Mouse (Mus musculus): ENCODE data around the gene Slc13a2. TPM values are rescaled to one million over a fixed set of nuclear protein-coding genes. Genes with fewer than 3 reads are reported as not detected.

Slc13a2 gene
- polyA plus RNA-seq, 1 experiment, result not detected

- TF ChIP-seq CTCF (IDR thresholded peaks at IDR 0.05; ENCODE audit: extremely low read depth, insufficient read depth, low read length), result no peak
- no peak for TF ChIP-seq POLR2A (IDR thresholded peaks at IDR 0.05; ENCODE audit: extremely low read depth, insufficient read depth, low read length)
- H3K4me3 ChIP-seq (ENCODE audit: insufficient read depth, low read length), result no peak overlapping the region
- no peak overlapping the region for H3K27ac ChIP-seq (ENCODE audit: insufficient read depth, low read length)
- H3K4me1 ChIP-seq (ENCODE audit: control insufficient read depth, insufficient read depth, low read length), result no peaks in the 10 kb centered on the region
These were observed 39.7 kb downstream of the Slc13a2 start for GRCm38 (mm10) chr11:78382286-78382685.

- no peak overlapping the region for H3K4me3 ChIP-seq (ENCODE audit: insufficient read depth, low read length)
- TF ChIP-seq CTCF (IDR thresholded peaks at IDR 0.05; ENCODE audit: extremely low read depth, insufficient read depth, low read length) (no peak), POLR2A (IDR thresholded peaks at IDR 0.05; ENCODE audit: extremely low read depth, insufficient read depth, low read length) (no peak)
- no peaks in the 10 kb centered on the region for H3K4me1 ChIP-seq (ENCODE audit: control insufficient read depth, insufficient read depth, low read length)
These were observed 41.0 kb downstream of the Slc13a2 start for GRCm38 (mm10) chr11:78380996-78381395.

GRCm38 (mm10) chr11:78380351-78380750 lies 41.7 kb downstream of the Slc13a2 start:
- no peak for TF ChIP-seq POLR2A (IDR thresholded peaks at IDR 0.05; ENCODE audit: extremely low read depth, insufficient read depth, low read length)
- no peak for TF ChIP-seq CTCF (IDR thresholded peaks at IDR 0.05; ENCODE audit: extremely low read depth, insufficient read depth, low read length)
- Histone ChIP-seq H3K4me3 (ENCODE audit: insufficient read depth, low read length) (no peak overlapping the region), H3K4me1 (ENCODE audit: control insufficient read depth, insufficient read depth, low read length) (no peaks in the 10 kb centered on the region), H3K27ac (ENCODE audit: insufficient read depth, low read length) (no peak overlapping the region)

More at GRCm38 (mm10) chr11:78380996-78381395, 41.0 kb downstream of the Slc13a2 start:
- no peak overlapping the region for H3K27ac ChIP-seq (ENCODE audit: insufficient read depth, low read length)

- Histone ChIP-seq H3K4me3 (ENCODE audit: insufficient read depth, low read length) (no peak overlapping the region), H3K4me1 (ENCODE audit: control insufficient read depth, insufficient read depth, low read length) (no peaks in the 10 kb centered on the region), H3K27ac (ENCODE audit: insufficient read depth, low read length) (no peak overlapping the region)
- TF ChIP-seq POLR2A (IDR thresholded peaks at IDR 0.05; ENCODE audit: extremely low read depth, insufficient read depth, low read length) (no peak), CTCF (IDR thresholded peaks at IDR 0.05; ENCODE audit: extremely low read depth, insufficient read depth, low read length) (no peak)
These were observed 44.4 kb downstream of the Slc13a2 start for GRCm38 (mm10) chr11:78377549-78378159.

GRCm38 (mm10) chr11:78374147-78374546 lies 47.9 kb downstream of the Slc13a2 start:
- no peaks in the 10 kb centered on the region for H3K4me1 ChIP-seq (ENCODE audit: control insufficient read depth, insufficient read depth, low read length)
- H3K4me3 ChIP-seq (ENCODE audit: insufficient read depth, low read length), result no peak overlapping the region
- TF ChIP-seq POLR2A (IDR thresholded peaks at IDR 0.05; ENCODE audit: extremely low read depth, insufficient read depth, low read length) (no peak), CTCF (IDR thresholded peaks at IDR 0.05; ENCODE audit: extremely low read depth, insufficient read depth, low read length) (no peak)
- H3K27ac ChIP-seq (ENCODE audit: insufficient read depth, low read length), result no peak overlapping the region

GRCm38 (mm10) chr11:78372610-78373009 lies 49.4 kb downstream of the Slc13a2 start:
- Histone ChIP-seq H3K4me3 (ENCODE audit: insufficient read depth, low read length) (no peak overlapping the region), H3K4me1 (ENCODE audit: control insufficient read depth, insufficient read depth, low read length) (no peaks in the 10 kb centered on the region), H3K27ac (ENCODE audit: insufficient read depth, low read length) (no peak overlapping the region)
- TF ChIP-seq CTCF (IDR thresholded peaks at IDR 0.05; ENCODE audit: extremely low read depth, insufficient read depth, low read length) (no peak), POLR2A (IDR thresholded peaks at IDR 0.05; ENCODE audit: extremely low read depth, insufficient read depth, low read length) (no peak)

GRCm38 (mm10) chr11:78372166-78372565 lies 49.9 kb downstream of the Slc13a2 start:
- H3K4me1 ChIP-seq (ENCODE audit: control insufficient read depth, insufficient read depth, low read length), result no peaks in the 10 kb centered on the region
- TF ChIP-seq POLR2A (IDR thresholded peaks at IDR 0.05; ENCODE audit: extremely low read depth, insufficient read depth, low read length) (no peak), CTCF (IDR thresholded peaks at IDR 0.05; ENCODE audit: extremely low read depth, insufficient read depth, low read length) (no peak)

GRCm38 (mm10) chr11:78371711-78372110 lies 50.3 kb downstream of the Slc13a2 start:
- Histone ChIP-seq H3K4me3 (ENCODE audit: insufficient read depth, low read length) (no peak overlapping the region), H3K27ac (ENCODE audit: insufficient read depth, low read length) (no peak overlapping the region), H3K4me1 (ENCODE audit: control insufficient read depth, insufficient read depth, low read length) (no peaks in the 10 kb centered on the region)
- no peak for TF ChIP-seq CTCF (IDR thresholded peaks at IDR 0.05; ENCODE audit: extremely low read depth, insufficient read depth, low read length)
- TF ChIP-seq POLR2A (IDR thresholded peaks at IDR 0.05; ENCODE audit: extremely low read depth, insufficient read depth, low read length), result no peak

More at GRCm38 (mm10) chr11:78372166-78372565, 49.9 kb downstream of the Slc13a2 start:
- Histone ChIP-seq H3K4me3 (ENCODE audit: insufficient read depth, low read length) (no peak overlapping the region), H3K27ac (ENCODE audit: insufficient read depth, low read length) (no peak overlapping the region)

- Histone ChIP-seq H3K4me3 (ENCODE audit: insufficient read depth, low read length) (no peak overlapping the region), H3K4me1 (ENCODE audit: control insufficient read depth, insufficient read depth, low read length) (no peaks in the 10 kb centered on the region), H3K27ac (ENCODE audit: insufficient read depth, low read length) (no peak overlapping the region)
- no peak for TF ChIP-seq CTCF (IDR thresholded peaks at IDR 0.05; ENCODE audit: extremely low read depth, insufficient read depth, low read length)
- no peak for TF ChIP-seq POLR2A (IDR thresholded peaks at IDR 0.05; ENCODE audit: extremely low read depth, insufficient read depth, low read length)
These were observed 51.6 kb downstream of the Slc13a2 start for GRCm38 (mm10) chr11:78370389-78370788.

GRCm38 (mm10) chr11:78367456-78368225 lies 54.4 kb downstream of the Slc13a2 start:
- H3K4me1 ChIP-seq (ENCODE audit: control insufficient read depth, insufficient read depth, low read length), result no peaks in the 10 kb centered on the region
- H3K27ac ChIP-seq (ENCODE audit: insufficient read depth, low read length), result no peak overlapping the region
- no peak overlapping the region for H3K4me3 ChIP-seq (ENCODE audit: insufficient read depth, low read length)
- no peak for TF ChIP-seq CTCF (IDR thresholded peaks at IDR 0.05; ENCODE audit: extremely low read depth, insufficient read depth, low read length)
- no peak for TF ChIP-seq POLR2A (IDR thresholded peaks at IDR 0.05; ENCODE audit: extremely low read depth, insufficient read depth, low read length)

All from cortical plate, adult 2 months (tissue).